Mouse (Mus musculus): ENCODE measurements at regions not wholly inside any gene's neighbourhood (a gene's known extent, or its start where the extent isn't known, plus 50 kb on each side); places are given as distances from the start of the nearest gene placed in this dataset.

GRCm38 (mm10) chr3:143495389-143495788 is 613.6 kb upstream of the Pkn2 start:
- H3K9ac ChIP-seq (replicated peaks; ENCODE audit: low read length), result no peak overlapping the region
- H3K4me1 ChIP-seq (ENCODE audit: insufficient read depth, low read length), result no peaks in the 10 kb centered on the region
- no peaks in the 10 kb centered on the region for H3K36me3 ChIP-seq (ENCODE audit: insufficient read depth, low read length)
- ATAC-seq (ENCODE audit: low FRiP score, low TSS enrichment), result no peak
- H3K9me3 ChIP-seq (ENCODE audit: low read length), result no peaks in the 10 kb centered on the region
- H3K27ac ChIP-seq (ENCODE audit: low read length), result no peak overlapping the region
- H3K4me3 ChIP-seq (ENCODE audit: low read length), result no peak overlapping the region
- no peak overlapping the region for H3K4me2 ChIP-seq (replicated peaks; ENCODE audit: low read depth, low read length)
- no peaks in the 10 kb centered on the region for H3K27me3 ChIP-seq (ENCODE audit: insufficient read depth, low read length)
- WGBS, result 29% methylated on average over 4 of the region's 4 CpGs

- H3K36me3 ChIP-seq (ENCODE audit: insufficient read depth, low read length), result no peaks in the 10 kb centered on the region
- ATAC-seq (ENCODE audit: low FRiP score, low TSS enrichment), result no peak
- no peaks in the 10 kb centered on the region for H3K27me3 ChIP-seq (ENCODE audit: insufficient read depth, low read length)
- H3K9ac ChIP-seq (replicated peaks; ENCODE audit: low read length), result no peak overlapping the region
- H3K4me3 ChIP-seq (ENCODE audit: low read length), result no peak overlapping the region
- no peaks in the 10 kb centered on the region for H3K9me3 ChIP-seq (ENCODE audit: low read length)
- no peak overlapping the region for H3K4me2 ChIP-seq (replicated peaks; ENCODE audit: low read depth, low read length)
- H3K27ac ChIP-seq (ENCODE audit: low read length), result no peak overlapping the region
- WGBS, result 57% methylated on average over 8 of the region's 8 CpGs
- no peaks in the 10 kb centered on the region for H3K4me1 ChIP-seq (ENCODE audit: insufficient read depth, low read length)
These were observed 596.3 kb upstream of the Pkn2 start for GRCm38 (mm10) chr3:143477916-143478610.

- Histone ChIP-seq H3K27me3 (ENCODE audit: insufficient read depth, low read length) (no peaks in the 10 kb centered on the region), H3K9ac (replicated peaks; ENCODE audit: low read length) (no peak overlapping the region), H3K4me2 (replicated peaks; ENCODE audit: low read depth, low read length) (no peak overlapping the region), H3K4me3 (ENCODE audit: low read length) (no peak overlapping the region), H3K36me3 (ENCODE audit: insufficient read depth, low read length) (no peaks in the 10 kb centered on the region), H3K27ac (ENCODE audit: low read length) (no peak overlapping the region), H3K9me3 (ENCODE audit: low read length) (no peaks in the 10 kb centered on the region), H3K4me1 (ENCODE audit: insufficient read depth, low read length) (no peaks in the 10 kb centered on the region)
- no peak for ATAC-seq (ENCODE audit: low FRiP score, low TSS enrichment)
- 58% methylated on average over 5 of the region's 5 CpGs for WGBS
These were observed 593.7 kb upstream of the Pkn2 start for GRCm38 (mm10) chr3:143475461-143475860.

- ATAC-seq (ENCODE audit: low FRiP score, low TSS enrichment), result no peak
- Histone ChIP-seq H3K27ac (ENCODE audit: low read length) (no peak overlapping the region), H3K4me2 (replicated peaks; ENCODE audit: low read depth, low read length) (no peak overlapping the region), H3K4me1 (ENCODE audit: insufficient read depth, low read length) (no peaks in the 10 kb centered on the region), H3K4me3 (ENCODE audit: low read length) (no peak overlapping the region), H3K36me3 (ENCODE audit: insufficient read depth, low read length) (no peaks in the 10 kb centered on the region), H3K9ac (replicated peaks; ENCODE audit: low read length) (no peak overlapping the region), H3K27me3 (ENCODE audit: insufficient read depth, low read length) (no peaks in the 10 kb centered on the region), H3K9me3 (ENCODE audit: low read length) (no peaks in the 10 kb centered on the region)
- 51% methylated on average over 7 of the region's 7 CpGs for WGBS
These were observed 565.4 kb upstream of the Pkn2 start for GRCm38 (mm10) chr3:143447005-143447709.

GRCm38 (mm10) chr3:143417401-143417800 is 535.6 kb upstream of the Pkn2 start:
- Histone ChIP-seq H3K4me1 (ENCODE audit: insufficient read depth, low read length) (no peaks in the 10 kb centered on the region), H3K4me3 (ENCODE audit: low read length) (no peak overlapping the region), H3K9me3 (ENCODE audit: low read length) (no peaks in the 10 kb centered on the region), H3K27me3 (ENCODE audit: insufficient read depth, low read length) (no peaks in the 10 kb centered on the region), H3K9ac (replicated peaks; ENCODE audit: low read length) (no peak overlapping the region), H3K36me3 (ENCODE audit: insufficient read depth, low read length) (no peaks in the 10 kb centered on the region), H3K4me2 (replicated peaks; ENCODE audit: low read depth, low read length) (no peak overlapping the region), H3K27ac (ENCODE audit: low read length) (no peak overlapping the region)
- no peak for ATAC-seq (ENCODE audit: low FRiP score, low TSS enrichment)
- WGBS, result 29% methylated on average over 6 of the region's 6 CpGs

- no peaks in the 10 kb centered on the region for H3K9me3 ChIP-seq (ENCODE audit: low read length)
- H3K4me3 ChIP-seq (ENCODE audit: low read length), result no peak overlapping the region
- 45% methylated on average over 4 of the region's 4 CpGs for WGBS
- H3K4me1 ChIP-seq (ENCODE audit: insufficient read depth, low read length), result no peaks in the 10 kb centered on the region
- no peaks in the 10 kb centered on the region for H3K36me3 ChIP-seq (ENCODE audit: insufficient read depth, low read length)
- H3K27me3 ChIP-seq (ENCODE audit: insufficient read depth, low read length), result no peaks in the 10 kb centered on the region
- H3K9ac ChIP-seq (replicated peaks; ENCODE audit: low read length), result no peak overlapping the region
- no peak overlapping the region for H3K4me2 ChIP-seq (replicated peaks; ENCODE audit: low read depth, low read length)
- H3K27ac ChIP-seq (ENCODE audit: low read length), result no peak overlapping the region
- peak; percentile 31; the same call in 1 of the 2 replicates for ATAC-seq (ENCODE audit: low FRiP score, low TSS enrichment)
These were observed 529.9 kb upstream of the Pkn2 start for GRCm38 (mm10) chr3:143411655-143412054.

GRCm38 (mm10) chr3:143398966-143399365 is 517.2 kb upstream of the Pkn2 start:
- Histone ChIP-seq H3K9ac (replicated peaks; ENCODE audit: low read length) (no peak overlapping the region), H3K4me1 (ENCODE audit: insufficient read depth, low read length) (no peaks in the 10 kb centered on the region), H3K27me3 (ENCODE audit: insufficient read depth, low read length) (no peaks in the 10 kb centered on the region), H3K9me3 (ENCODE audit: low read length) (no peaks in the 10 kb centered on the region), H3K4me3 (ENCODE audit: low read length) (no peak overlapping the region), H3K27ac (ENCODE audit: low read length) (no peak overlapping the region), H3K36me3 (ENCODE audit: insufficient read depth, low read length) (no peaks in the 10 kb centered on the region), H3K4me2 (replicated peaks; ENCODE audit: low read depth, low read length) (no peak overlapping the region)
- no peak for ATAC-seq (ENCODE audit: low FRiP score, low TSS enrichment)
- 84% methylated on average over 2 of the region's 2 CpGs for WGBS

GRCm38 (mm10) chr3:143384357-143384756 is 502.6 kb upstream of the Pkn2 start:
- no peak overlapping the region for H3K4me3 ChIP-seq (ENCODE audit: low read length)
- no peak overlapping the region for H3K27ac ChIP-seq (ENCODE audit: low read length)
- H3K9ac ChIP-seq (replicated peaks; ENCODE audit: low read length), result no peak overlapping the region
- no peaks in the 10 kb centered on the region for H3K27me3 ChIP-seq (ENCODE audit: insufficient read depth, low read length)
- 79% methylated on average over 1 of the region's 1 CpGs for WGBS
- H3K36me3 ChIP-seq (ENCODE audit: insufficient read depth, low read length), result no peaks in the 10 kb centered on the region
- H3K4me1 ChIP-seq (ENCODE audit: insufficient read depth, low read length), result no peaks in the 10 kb centered on the region
- no peak overlapping the region for H3K4me2 ChIP-seq (replicated peaks; ENCODE audit: low read depth, low read length)
- no peaks in the 10 kb centered on the region for H3K9me3 ChIP-seq (ENCODE audit: low read length)
- ATAC-seq (ENCODE audit: low FRiP score, low TSS enrichment), result no peak

- H3K4me1 ChIP-seq (ENCODE audit: insufficient read depth, low read length), result 0 out of 2 replicates have a peak, but pooled peaks cover 2% of the 10 kb centered on the region
- no peaks in the 10 kb centered on the region for H3K27me3 ChIP-seq (ENCODE audit: insufficient read depth, low read length)
- no peak overlapping the region for H3K27ac ChIP-seq (ENCODE audit: low read length)
- no peaks in the 10 kb centered on the region for H3K9me3 ChIP-seq (ENCODE audit: low read length)
- WGBS, result 12% methylated on average over 13 of the region's 13 CpGs
- H3K4me2 ChIP-seq (replicated peaks; ENCODE audit: low read depth, low read length), result no peak overlapping the region; the same call in 1 of the 2 replicates
- ATAC-seq (ENCODE audit: low FRiP score, low TSS enrichment), result peak; percentile 86
- no peaks in the 10 kb centered on the region for H3K36me3 ChIP-seq (ENCODE audit: insufficient read depth, low read length)
- no peak overlapping the region for H3K9ac ChIP-seq (replicated peaks; ENCODE audit: low read length)
- H3K4me3 ChIP-seq (ENCODE audit: low read length), result no peak overlapping the region
These were observed 497.4 kb upstream of the Pkn2 start for GRCm38 (mm10) chr3:143379193-143379592.

GRCm38 (mm10) chr3:143377446-143377845 is 495.6 kb upstream of the Pkn2 start:
- H3K9me3 ChIP-seq (ENCODE audit: low read length), result no peaks in the 10 kb centered on the region
- H3K4me1 ChIP-seq (ENCODE audit: insufficient read depth, low read length), result 0 out of 2 replicates have a peak, but pooled peaks cover 2% of the 10 kb centered on the region
- no peak overlapping the region for H3K4me2 ChIP-seq (replicated peaks; ENCODE audit: low read depth, low read length)
- H3K9ac ChIP-seq (replicated peaks; ENCODE audit: low read length), result no peak overlapping the region
- no peaks in the 10 kb centered on the region for H3K27me3 ChIP-seq (ENCODE audit: insufficient read depth, low read length)
- no peak overlapping the region for H3K4me3 ChIP-seq (ENCODE audit: low read length)
- H3K36me3 ChIP-seq (ENCODE audit: insufficient read depth, low read length), result no peaks in the 10 kb centered on the region
- H3K27ac ChIP-seq (ENCODE audit: low read length), result no peak overlapping the region
- WGBS, result 90% methylated on average over 5 of the region's 5 CpGs
- no peak for ATAC-seq (ENCODE audit: low FRiP score, low TSS enrichment)
